Mouse (Mus musculus) cerebellum, adult 8-10 months (tissue): ENCODE measurements at regions not wholly inside any gene's neighbourhood (a gene's known extent, or its start where the extent isn't known, plus 50 kb on each side); places are given as distances from the start of the nearest gene placed in this dataset.

Experiments used
- DNase-seq: peaks from one replicate; pipeline ENCODE4 v3.0.0; 2022

DNA sequence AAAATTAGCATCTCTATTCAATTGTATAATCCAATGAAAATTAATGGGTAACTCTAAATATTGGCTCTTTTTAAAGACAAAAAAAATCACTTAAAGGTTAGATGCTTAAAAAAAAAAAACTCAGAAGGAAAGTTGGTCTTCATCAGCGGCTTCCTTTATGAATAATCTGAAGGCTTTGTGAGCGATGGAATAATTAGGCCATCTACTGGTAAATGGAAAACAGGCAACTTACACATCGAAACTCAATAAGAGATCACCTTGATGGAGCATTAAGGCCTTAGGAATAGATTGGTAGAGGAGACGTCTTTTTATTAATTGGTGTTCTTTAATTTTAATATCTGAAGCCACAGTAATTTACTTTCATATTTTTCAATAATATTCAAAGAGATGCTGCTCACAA lies 218.6 kb upstream of the Tacr3 start:
- no peak for DNase-seq

- DNase-seq, result no peak
Observed at GRCm38 (mm10) chr3:134611516-134612297, 217.1 kb upstream of the Tacr3 start.

GRCm38 (mm10) chr3:134612298-134612616 lies 216.6 kb upstream of the Tacr3 start:
- no peak for DNase-seq

- DNase-seq, result no peak
Observed at GRCm38 (mm10) chr3:134629166-134630134, 199.4 kb upstream of the Tacr3 start.

DNA sequence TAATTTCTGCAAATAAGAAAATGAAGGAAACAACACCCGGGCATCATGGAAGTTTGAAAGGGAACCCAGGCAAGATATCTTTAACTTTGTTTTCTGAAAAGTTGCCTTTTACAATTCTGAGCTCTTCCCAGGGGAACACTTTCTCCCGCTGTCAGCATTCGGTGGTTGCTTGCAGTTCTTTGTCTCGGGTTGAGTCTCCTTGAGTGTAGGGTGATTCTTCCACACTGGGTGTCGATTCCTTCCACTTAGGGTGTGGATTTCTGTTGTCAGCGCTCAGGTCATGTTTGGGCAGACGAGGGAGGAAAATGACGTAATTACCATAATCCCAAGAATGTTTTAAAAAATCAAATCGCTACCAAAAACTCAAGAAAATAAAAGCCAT lies 198.7 kb upstream of the Tacr3 start:
- no peak for DNase-seq

DNA sequence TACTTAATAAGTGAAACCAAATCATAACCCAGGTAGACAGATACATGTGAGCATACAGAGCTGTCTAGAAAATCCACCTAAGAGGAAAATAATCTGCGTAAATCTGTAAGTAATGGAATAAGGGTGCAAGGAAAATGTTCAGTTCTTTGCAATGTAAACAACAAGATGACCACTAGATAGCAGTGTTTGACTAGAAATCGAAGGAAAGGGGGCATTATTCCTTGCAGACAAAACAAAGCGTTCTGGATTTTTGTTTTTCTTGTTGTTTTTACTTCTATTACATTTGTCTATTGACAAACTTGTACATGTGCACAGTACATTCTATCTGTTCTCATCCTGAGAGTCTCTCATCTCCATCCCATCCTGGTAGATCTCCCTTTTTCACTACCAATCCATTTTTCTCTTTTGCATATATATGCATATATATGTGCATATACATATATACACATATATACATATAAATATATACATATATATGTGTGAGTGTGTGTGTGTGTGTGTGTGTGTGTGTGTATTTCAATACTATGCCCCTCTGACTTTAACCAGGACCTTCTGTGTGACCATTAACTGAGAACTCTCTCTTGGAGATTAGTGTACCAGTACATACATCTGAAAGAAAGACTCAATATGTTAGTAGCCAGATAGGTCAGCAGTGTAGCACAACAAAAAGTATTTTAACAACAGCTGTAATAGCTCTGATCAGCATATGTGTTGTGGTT lies 179.9 kb upstream of the Tacr3 start:
- DNase-seq, result no peak

- no peak for DNase-seq
Observed at GRCm38 (mm10) chr3:134654051-134654450, 174.8 kb upstream of the Tacr3 start.

DNA sequence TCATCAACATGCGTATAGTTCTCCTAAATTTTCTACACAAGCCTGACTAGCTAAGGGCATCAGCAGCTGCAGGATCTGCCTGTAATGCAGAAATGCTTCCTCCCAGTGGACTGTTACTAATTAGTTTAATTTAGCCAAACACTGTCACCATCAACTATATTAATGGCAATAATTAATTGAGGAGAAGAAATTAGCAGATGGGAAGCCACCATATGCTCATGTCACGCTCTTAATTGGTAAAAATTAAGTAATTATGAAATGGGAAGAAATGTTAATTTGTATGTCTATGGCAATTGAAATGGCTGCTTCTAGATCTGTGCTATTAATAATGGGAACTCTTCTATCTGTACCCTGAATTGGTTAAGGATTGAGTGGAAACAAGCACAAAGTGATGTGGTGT lies 133.9 kb upstream of the Tacr3 start:
- no peak for DNase-seq

DNA sequence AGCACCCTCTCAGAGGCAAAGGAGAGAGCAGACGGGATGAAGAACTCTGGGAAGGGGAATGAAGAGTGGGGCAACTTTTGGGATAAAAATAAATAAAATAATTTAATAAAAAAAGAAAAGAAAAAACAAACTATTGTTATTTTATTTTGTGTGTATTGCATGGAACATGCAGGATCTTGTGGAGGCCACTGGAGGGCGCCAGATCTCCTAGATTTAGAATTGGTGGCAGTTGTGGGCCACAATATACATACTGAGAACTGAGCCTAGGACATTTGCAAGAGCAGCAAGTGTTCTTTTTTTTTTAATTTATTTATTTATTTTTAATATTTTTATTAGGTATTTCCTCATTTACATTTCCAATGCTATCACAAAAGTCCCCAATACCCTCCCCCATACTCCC lies 110.2 kb upstream of the Tacr3 start:
- DNase-seq, result no peak

DNA sequence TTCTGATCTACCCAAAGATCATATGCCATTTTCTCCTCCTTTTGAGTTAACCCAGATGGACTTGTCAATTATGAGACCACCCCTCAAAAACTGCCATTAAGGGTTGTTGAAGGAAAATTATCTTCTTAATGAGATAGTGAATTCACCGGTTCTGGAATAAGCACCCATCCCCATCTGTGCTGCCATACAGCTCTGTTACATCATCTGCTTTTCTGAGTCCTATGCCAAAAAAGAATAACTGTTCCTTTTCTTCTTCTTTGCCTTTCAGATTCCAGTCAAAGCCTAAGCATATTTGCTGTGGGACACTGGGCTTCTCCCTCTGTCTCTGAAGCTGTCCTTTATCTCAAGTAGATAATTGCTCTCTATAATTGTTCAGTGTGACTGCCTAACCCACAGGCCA lies 93.1 kb upstream of the Tacr3 start:
- DNase-seq, result no peak

DNA sequence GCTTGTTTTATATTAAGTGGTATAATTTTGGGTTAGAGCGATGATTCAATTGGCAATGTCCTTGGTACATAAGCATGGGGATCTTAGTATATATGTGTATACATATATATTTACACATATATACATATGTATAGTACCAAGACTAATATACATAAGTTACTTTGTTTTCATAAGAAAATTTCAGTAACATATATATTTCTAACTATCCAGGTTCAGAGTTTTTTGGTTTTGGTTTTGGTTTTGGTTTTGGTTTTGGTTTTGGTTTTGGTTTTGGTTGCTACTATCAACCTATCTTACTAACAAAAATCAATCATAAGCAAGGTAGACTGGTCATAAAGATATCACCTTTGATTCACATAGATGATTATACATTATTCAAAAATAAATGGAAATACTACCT lies 67.7 kb upstream of the Tacr3 start:
- DNase-seq, result no peak

GRCm38 (mm10) chr3:134763264-134763936 lies 65.4 kb upstream of the Tacr3 start:
- no peak for DNase-seq
